Mouse (Mus musculus) kidney, embryonic 15.5 days (tissue): Measurements from ENCODE around the gene Krt24. TPM values are rescaled to one million over a fixed set of nuclear protein-coding genes. Genes with fewer than 3 reads are reported as not detected.

ENCODE experiments used
- polyA plus RNA-seq: library from polyadenylated mRNA; unstranded; fragments of >200 nt; fragmentation: Nextera tagmentation; extraction: Ambion mirVana; gene quantifications from 2 replicates; pipeline ENCODE4 v1.2.1, GENCODE M21; 2015

Gene Krt24
- polyA plus RNA-seq, 1 experiment from 2014 or later = not detected

Other genes starting within 250 kb of the Krt24 start
- gene Igfbp4, start 244.0 kb downstream of the Krt24 start, polyA plus RNA-seq = 644 and 695 TPM in 2 replicates
- 0.29 and 0.32 TPM in 2 replicates for gene Tns4, start 196.0 kb downstream of the Krt24 start, polyA plus RNA-seq
- 0.17 and 0.18 TPM in 2 replicates for gene Ccr7, start 130.2 kb downstream of the Krt24 start, polyA plus RNA-seq
- 243 and 249 TPM in 2 replicates for gene Smarce1, start 54.2 kb downstream of the Krt24 start, polyA plus RNA-seq
- gene Krt222, start 41.2 kb downstream of the Krt24 start, polyA plus RNA-seq = 0.45 and 0.49 TPM in 2 replicates
- not detected in 2 replicates for gene Krt25, start 37.7 kb upstream of the Krt24 start, polyA plus RNA-seq
- gene Krt26, start 52.7 kb upstream of the Krt24 start, polyA plus RNA-seq = 0.09 TPM in 1 of 2 replicates, not detected in the other
- gene Krt27, start 65.8 kb upstream of the Krt24 start, polyA plus RNA-seq = not detected in 2 replicates
- 0.10 and 0.31 TPM in 2 replicates for gene Krt28, start 89.6 kb upstream of the Krt24 start, polyA plus RNA-seq
- 28.7 and 35.2 TPM in 2 replicates for gene Krt10, start 104.1 kb upstream of the Krt24 start, polyA plus RNA-seq
- not detected in 2 replicates for gene Krt12, start 137.0 kb upstream of the Krt24 start, polyA plus RNA-seq
- 1.2 and 1.7 TPM in 2 replicates for gene Krt20, start 152.9 kb upstream of the Krt24 start, polyA plus RNA-seq
- gene Krt23, start 207.9 kb upstream of the Krt24 start, polyA plus RNA-seq = 19.9 and 20.3 TPM in 2 replicates
- gene Krt39, start 236.1 kb upstream of the Krt24 start, polyA plus RNA-seq = 0.32 and 0.43 TPM in 2 replicates